Mouse (Mus musculus) splenic B cell, adult 2 months (primary cell): Measurements from ENCODE around the gene Tmem150b.

Experiments used
- DNase-seq: peaks from one replicate; pipeline ENCODE4 v3.0.0-alpha.2; 2011; ENCODE audit warnings: low read depth, low spot score
- H3K27me3 ChIP-seq: 2 replicates; pipeline ENCODE4 v1.6.1; 2012; ENCODE audit warnings: mild to moderate bottlenecking, low read length, moderate library complexity, mixed read lengths; ENCODE audit not compliant: control insufficient read depth, poor library complexity, insufficient read depth, severe bottlenecking
- H3K36me3 ChIP-seq: 2 replicates; pipeline ENCODE4 v1.6.1; 2012; ENCODE audit warnings: mild to moderate bottlenecking, low read length, moderate library complexity, mixed read lengths; ENCODE audit not compliant: control insufficient read depth, poor library complexity, insufficient read depth, severe bottlenecking

The Tmem150b gene

GRCm38 (mm10) chr7:4741672-4742481 lies 16.8 kb upstream of the Tmem150b start:
- Histone ChIP-seq H3K27me3 (no peaks in the 10 kb centered on the region), H3K36me3 (no peaks in the 10 kb centered on the region; the same call in 1 of the 2 replicates)
- no peak for DNase-seq

- H3K27me3 ChIP-seq: no peaks in the 10 kb centered on the region
- no peaks in the 10 kb centered on the region; the same call in 1 of the 2 replicates for H3K36me3 ChIP-seq
- DNase-seq: peak; percentile 22
Observed at GRCm38 (mm10) chr7:4741151-4741550, 16.1 kb upstream of the Tmem150b start.

- no peaks in the 10 kb centered on the region; the same call in 1 of the 2 replicates for H3K36me3 ChIP-seq
- DNase-seq: no peak
Observed at GRCm38 (mm10) chr7:4740309-4740727, 15.3 kb upstream of the Tmem150b start.

DNA sequence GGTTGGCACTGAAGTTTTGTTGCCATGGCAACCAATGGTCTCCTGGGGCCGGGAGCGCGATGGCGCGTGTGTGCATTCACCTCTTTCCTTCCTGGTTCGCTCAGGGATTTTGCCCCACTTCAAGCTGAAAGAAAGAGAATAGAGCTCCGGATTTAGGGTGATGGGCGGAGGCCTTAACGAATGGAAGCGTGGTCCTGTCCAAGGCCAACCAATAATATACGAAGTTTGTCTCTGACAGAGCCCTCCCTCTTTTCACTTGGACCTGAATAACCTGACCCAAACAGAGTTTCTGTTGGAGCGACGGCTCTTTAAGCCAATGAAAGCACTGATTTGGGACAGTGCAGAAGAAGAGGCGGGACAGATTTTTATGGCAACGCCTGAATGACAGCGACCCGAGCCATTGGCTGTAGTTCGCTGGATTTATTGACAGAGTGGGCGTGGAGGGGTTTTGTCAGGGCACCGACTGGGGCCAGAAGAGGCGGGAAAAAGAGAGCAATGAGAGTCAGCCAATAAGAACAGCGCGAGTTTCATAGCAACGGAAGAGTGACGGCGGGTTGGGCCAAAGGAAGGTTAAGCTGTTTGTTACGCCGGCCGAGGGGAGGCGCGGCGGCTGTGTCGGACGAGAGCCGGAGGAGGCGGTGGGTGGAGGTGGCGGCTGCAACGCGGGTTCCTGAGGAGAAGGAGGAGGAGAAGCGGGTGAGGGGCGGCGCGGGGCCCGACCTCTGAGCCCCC lies 14.7 kb upstream of the Tmem150b start, which contains the start of gene Kmt5c:
Gene Kmt5c, plus strand, starts transcription at position 572 of the 732 bp plus-strand sequence.
- peak; percentile 100 for DNase-seq
- Histone ChIP-seq H3K36me3 (no peaks in the 10 kb centered on the region; the same call in 1 of the 2 replicates), H3K27me3 (no peaks in the 10 kb centered on the region)

More at GRCm38 (mm10) chr7:4740309-4740727, 15.3 kb upstream of the Tmem150b start:
- H3K27me3 ChIP-seq: no peaks in the 10 kb centered on the region

GRCm38 (mm10) chr7:4739041-4739543 lies 14.0 kb upstream of the Tmem150b start:
- DNase-seq: no peak
- no peaks in the 10 kb centered on the region for H3K27me3 ChIP-seq
- no peaks in the 10 kb centered on the region; the same call in 1 of the 2 replicates for H3K36me3 ChIP-seq

GRCm38 (mm10) chr7:4732968-4733392 lies 7.9 kb upstream of the Tmem150b start:
- Histone ChIP-seq H3K36me3 (no peaks in the 10 kb centered on the region), H3K27me3 (no peaks in the 10 kb centered on the region)
- DNase-seq: no peak

GRCm38 (mm10) chr7:4731090-4731489 lies 6.0 kb upstream of the Tmem150b start:
- DNase-seq: peak; percentile 17
- no peaks in the 10 kb centered on the region for H3K27me3 ChIP-seq

DNA sequence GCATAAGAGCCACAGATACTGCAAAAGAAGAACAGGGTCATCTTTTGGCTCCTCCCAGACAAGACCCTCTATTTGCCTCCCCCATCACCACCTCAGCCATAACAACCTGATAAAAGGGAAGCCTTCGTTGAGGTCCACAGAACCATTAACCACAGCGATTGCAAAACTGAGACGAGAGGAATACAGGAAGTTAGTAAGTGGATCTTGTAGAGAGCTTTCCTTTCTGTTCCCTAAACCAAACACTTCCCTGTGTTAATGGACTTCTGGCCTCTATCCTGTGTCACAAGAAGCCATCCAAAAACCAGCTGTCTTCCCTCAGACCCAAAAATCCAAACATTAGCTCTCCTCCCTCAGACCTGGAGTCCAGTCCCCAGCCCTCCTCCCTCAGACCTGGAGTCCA lies 690 bp downstream of the Tmem150b start:
- H3K27me3 ChIP-seq: no peaks in the 10 kb centered on the region
- DNase-seq: no peak
- H3K36me3 ChIP-seq: no peaks in the 10 kb centered on the region

More at GRCm38 (mm10) chr7:4731090-4731489, 6.0 kb upstream of the Tmem150b start:
- no peaks in the 10 kb centered on the region for H3K36me3 ChIP-seq

DNA sequence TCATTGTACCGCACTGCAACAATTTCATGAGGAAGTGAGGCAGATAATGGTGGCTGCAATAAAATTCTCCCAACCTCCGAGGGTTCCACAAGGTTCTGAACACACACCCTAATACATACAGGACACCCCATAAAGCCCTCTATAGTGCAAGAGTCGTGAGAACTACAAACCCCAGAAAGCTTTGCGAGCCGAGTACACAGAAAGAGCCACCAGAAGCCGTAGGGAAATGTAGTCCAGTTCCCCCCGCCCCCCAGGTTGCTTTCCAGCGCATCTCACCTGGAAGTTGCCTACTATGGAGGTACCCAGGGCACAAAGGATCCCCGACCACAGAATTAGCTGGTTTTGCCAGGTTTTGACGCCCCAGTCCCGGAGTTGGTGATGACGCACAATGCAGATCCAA lies 1.5 kb downstream of the Tmem150b start:
- peak; percentile 49 for DNase-seq
- no peaks in the 10 kb centered on the region for H3K36me3 ChIP-seq
- H3K27me3 ChIP-seq: no peaks in the 10 kb centered on the region

DNA sequence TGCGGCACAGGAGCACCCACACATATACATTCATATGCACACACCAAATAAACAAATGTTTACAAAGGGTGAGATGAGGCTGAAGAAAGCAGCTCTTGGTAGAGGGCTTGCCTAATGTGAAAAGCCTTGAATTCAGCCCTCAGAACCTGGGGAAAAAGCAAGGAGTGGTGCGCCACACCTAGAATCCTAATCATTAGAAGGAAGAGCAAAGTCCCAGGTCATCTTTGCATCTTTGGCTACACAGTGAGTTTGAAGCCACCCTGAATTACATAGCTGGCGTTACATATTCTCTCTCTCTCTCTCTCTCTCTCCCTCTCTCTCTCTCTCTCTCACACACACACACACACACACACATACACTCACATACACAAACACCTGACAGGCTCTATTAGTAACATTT lies 5.8 kb downstream of the Tmem150b start:
- no peaks in the 10 kb centered on the region for H3K27me3 ChIP-seq

DNA sequence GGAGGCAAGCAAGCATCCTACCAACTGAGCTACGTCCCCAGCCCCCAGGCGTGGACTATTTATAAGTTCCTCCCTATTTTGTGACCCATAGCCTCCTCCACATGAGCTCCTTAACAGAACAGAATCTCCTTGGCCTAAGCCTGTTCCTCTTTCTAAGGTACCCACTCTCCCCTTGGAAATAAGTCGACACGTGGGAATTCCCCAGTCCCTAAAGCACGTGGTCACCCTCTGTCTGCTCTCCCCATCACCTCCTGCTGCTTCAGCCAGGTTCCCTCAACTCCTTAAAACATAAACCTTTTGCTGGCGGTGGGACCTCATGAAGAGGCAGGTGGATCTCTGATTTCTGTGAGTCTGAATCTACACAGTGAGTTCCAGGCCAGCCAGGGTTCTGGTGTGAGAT lies 8.1 kb downstream of the Tmem150b start:
- Histone ChIP-seq H3K27me3 (no peaks in the 10 kb centered on the region), H3K36me3 (no peaks in the 10 kb centered on the region)
- DNase-seq: no peak

More for the DNA sequence above, 5.8 kb downstream of the Tmem150b start:
- DNase-seq: no peak
- H3K36me3 ChIP-seq: no peaks in the 10 kb centered on the region

- DNase-seq: no peak
- Histone ChIP-seq H3K36me3 (no peaks in the 10 kb centered on the region), H3K27me3 (no peaks in the 10 kb centered on the region)
Observed at GRCm38 (mm10) chr7:4712594-4712993, 12.5 kb downstream of the Tmem150b start.

DNA sequence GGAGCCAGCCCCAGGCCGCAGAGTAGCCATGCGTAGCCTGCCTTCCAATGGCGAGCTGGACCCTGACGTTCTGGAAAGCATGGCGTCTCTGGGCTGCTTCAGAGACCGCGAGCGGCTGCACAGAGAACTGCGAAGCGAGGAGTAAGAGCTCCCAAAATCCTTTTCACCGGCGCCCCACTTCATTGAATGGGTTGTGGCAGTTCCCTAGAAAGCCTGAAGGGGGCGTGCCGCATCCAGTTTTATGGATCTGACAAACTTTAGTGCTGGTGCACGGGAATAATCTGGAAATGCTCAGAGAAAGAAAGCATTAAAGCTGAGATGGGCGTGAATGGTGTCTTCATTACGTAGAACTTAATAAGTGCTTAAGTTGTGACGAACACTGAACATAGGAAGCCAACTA lies 20.0 kb downstream of the Tmem150b start:
- Histone ChIP-seq H3K27me3 (no peaks in the 10 kb centered on the region), H3K36me3 (no peaks in the 10 kb centered on the region)
- DNase-seq: peak; percentile 46

- Histone ChIP-seq H3K27me3 (no peaks in the 10 kb centered on the region), H3K36me3 (no peaks in the 10 kb centered on the region)
- no peak for DNase-seq
Observed at GRCm38 (mm10) chr7:4703195-4703594, 21.9 kb downstream of the Tmem150b start.

GRCm38 (mm10) chr7:4702334-4702733 lies 22.7 kb downstream of the Tmem150b start:
- no peak for DNase-seq
- H3K36me3 ChIP-seq: no peaks in the 10 kb centered on the region
- no peaks in the 10 kb centered on the region for H3K27me3 ChIP-seq
